Mouse (Mus musculus) midbrain, embryonic 12.5 days (tissue): ENCODE measurements at regions not wholly inside any gene's neighbourhood (a gene's known extent, or its start where the extent isn't known, plus 50 kb on each side); places are given as distances from the start of the nearest gene placed in this dataset.

Experiments used
- ATAC-seq: fragments of 200-750 bp; cut with Nextera tagmentation; 2 replicates; pipeline ENCODE4 v1.8.0; 2017; ENCODE audit warnings: low read depth, moderate TSS enrichment, moderate library complexity; ENCODE audit not compliant: low FRiP score
- H3K27ac ChIP-seq: fragments of 300-500 bp; sonication (generic); replicated peaks from 2 replicates; pipeline ENCODE4 v1.5.1; 2016; ENCODE audit warnings: mild to moderate bottlenecking
- H3K27me3 ChIP-seq: fragments of 300-500 bp; sonication (generic); 2 replicates; pipeline ENCODE4 v1.6.1; 2016; ENCODE audit warnings: mild to moderate bottlenecking
- H3K36me3 ChIP-seq: fragments of 300-500 bp; sonication (generic); 2 replicates; pipeline ENCODE4 v1.6.1; 2016
- H3K4me1 ChIP-seq: fragments of 300-500 bp; sonication (generic); 2 replicates; pipeline ENCODE4 v1.6.1; 2016
- H3K4me2 ChIP-seq: fragments of 300-500 bp; sonication (generic); replicated peaks from 2 replicates; pipeline ENCODE4 v1.6.1; 2016; ENCODE audit warnings: mild to moderate bottlenecking, moderate library complexity
- H3K4me3 ChIP-seq: fragments of 300-500 bp; sonication (generic); 2 replicates; pipeline ENCODE4 v1.5.1; 2016; ENCODE audit warnings: mild to moderate bottlenecking
- H3K9ac ChIP-seq: fragments of 300-500 bp; sonication (generic); replicated peaks from 2 replicates; pipeline ENCODE4 v1.6.1; 2016; ENCODE audit warnings: mild to moderate bottlenecking, moderate library complexity
- H3K9me3 ChIP-seq: fragments of 300-500 bp; sonication (generic); 2 replicates; pipeline ENCODE4 v1.6.1; 2016; ENCODE audit warnings: mild to moderate bottlenecking
- WGBS: fragments of 180-500 bp; shearing (Covaris S2); methylation state at CpG from one replicate; pipeline ENCODE4 v1.1.7; 2016; 5-methylcytosine and 5-hydroxymethylcytosine counted together

DNA sequence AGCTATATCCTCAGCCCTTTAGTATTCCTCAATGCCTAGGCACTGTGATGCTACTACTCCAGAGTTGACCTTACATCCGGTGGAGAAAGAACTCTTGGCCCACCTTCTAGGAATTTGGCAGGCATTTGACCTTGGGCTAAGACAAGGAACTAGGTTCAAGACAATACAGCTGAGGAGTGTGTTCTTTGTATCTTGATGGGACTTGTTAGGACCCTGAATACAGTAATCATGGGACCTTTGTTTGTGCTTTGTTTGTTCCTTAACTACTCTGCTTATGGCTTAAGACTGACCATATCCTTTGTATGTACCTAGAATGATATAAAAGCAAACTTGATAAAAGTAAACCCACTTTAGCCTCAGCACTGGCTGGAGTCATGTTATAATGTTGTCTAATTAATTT lies 186.7 kb downstream of the Abcc12 start:
- WGBS: 83% methylated on average over 1 of the region's 1 CpGs
- H3K4me2 ChIP-seq: no peak overlapping the region
- ATAC-seq: no peak
- H3K9me3 ChIP-seq: peaks cover 4% of the 10 kb centered on the region; the same call in 1 of the 2 replicates
- peaks cover 23% of the 10 kb centered on the region for H3K4me1 ChIP-seq
- H3K9ac ChIP-seq: no peak overlapping the region
- no peak overlapping the region for H3K4me3 ChIP-seq
- H3K27ac ChIP-seq: no peak overlapping the region
- H3K36me3 ChIP-seq: no peaks in the 10 kb centered on the region
- peaks cover 6% of the 10 kb centered on the region; the same call in 1 of the 2 replicates for H3K27me3 ChIP-seq

DNA sequence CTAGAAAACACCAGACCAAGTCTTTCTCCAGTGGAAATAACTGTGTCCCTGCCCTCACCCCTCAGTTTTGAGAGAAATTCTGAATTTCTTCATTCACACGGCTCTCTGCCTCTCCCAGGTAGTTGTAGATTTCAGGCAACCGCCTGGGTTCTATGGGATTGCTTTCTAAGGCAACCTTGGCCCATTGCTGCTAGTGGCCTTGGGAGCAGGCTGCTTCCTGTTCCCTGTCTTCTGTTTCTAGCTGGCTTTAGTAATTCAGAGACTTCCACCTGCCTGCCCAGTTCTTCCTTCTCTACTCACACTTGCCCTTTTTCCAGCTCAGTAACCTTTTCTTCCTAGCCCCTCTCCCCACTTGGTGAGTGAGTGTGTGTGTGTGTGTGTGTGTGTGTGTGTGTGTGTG lies 187.1 kb downstream of the Abcc12 start:
- H3K4me1 ChIP-seq: peaks cover 26% of the 10 kb centered on the region
- H3K27ac ChIP-seq: no peak overlapping the region
- no peaks in the 10 kb centered on the region for H3K36me3 ChIP-seq
- peaks cover 6% of the 10 kb centered on the region; the same call in 1 of the 2 replicates for H3K27me3 ChIP-seq
- no peak overlapping the region for H3K4me3 ChIP-seq
- ATAC-seq: no peak
- H3K4me2 ChIP-seq: no peak overlapping the region
- H3K9me3 ChIP-seq: peaks cover 4% of the 10 kb centered on the region; the same call in 1 of the 2 replicates
- 94% methylated on average over 2 of the region's 2 CpGs for WGBS
- no peak overlapping the region for H3K9ac ChIP-seq

DNA sequence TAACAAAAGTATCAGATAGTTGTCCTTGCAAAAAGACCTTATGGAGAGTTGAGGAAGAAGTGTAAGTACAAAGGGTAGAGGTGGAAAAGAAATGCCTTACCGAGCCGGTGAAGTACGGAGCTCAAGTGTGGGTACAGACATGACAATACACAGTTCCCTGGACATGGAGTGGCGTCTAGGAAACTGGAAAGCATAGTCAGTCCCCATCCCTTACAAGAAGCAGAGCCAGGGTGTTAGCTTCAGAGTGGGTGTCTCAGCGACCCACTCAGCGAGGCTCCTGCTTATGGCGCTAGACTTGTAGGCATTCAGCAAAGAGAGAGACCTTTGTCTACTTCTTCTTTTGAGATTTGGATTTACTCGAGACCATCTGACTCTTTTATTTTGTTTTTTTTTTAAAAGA lies 189.8 kb downstream of the Abcc12 start:
- peak overlapping the region; percentile 78 for H3K27ac ChIP-seq

DNA sequence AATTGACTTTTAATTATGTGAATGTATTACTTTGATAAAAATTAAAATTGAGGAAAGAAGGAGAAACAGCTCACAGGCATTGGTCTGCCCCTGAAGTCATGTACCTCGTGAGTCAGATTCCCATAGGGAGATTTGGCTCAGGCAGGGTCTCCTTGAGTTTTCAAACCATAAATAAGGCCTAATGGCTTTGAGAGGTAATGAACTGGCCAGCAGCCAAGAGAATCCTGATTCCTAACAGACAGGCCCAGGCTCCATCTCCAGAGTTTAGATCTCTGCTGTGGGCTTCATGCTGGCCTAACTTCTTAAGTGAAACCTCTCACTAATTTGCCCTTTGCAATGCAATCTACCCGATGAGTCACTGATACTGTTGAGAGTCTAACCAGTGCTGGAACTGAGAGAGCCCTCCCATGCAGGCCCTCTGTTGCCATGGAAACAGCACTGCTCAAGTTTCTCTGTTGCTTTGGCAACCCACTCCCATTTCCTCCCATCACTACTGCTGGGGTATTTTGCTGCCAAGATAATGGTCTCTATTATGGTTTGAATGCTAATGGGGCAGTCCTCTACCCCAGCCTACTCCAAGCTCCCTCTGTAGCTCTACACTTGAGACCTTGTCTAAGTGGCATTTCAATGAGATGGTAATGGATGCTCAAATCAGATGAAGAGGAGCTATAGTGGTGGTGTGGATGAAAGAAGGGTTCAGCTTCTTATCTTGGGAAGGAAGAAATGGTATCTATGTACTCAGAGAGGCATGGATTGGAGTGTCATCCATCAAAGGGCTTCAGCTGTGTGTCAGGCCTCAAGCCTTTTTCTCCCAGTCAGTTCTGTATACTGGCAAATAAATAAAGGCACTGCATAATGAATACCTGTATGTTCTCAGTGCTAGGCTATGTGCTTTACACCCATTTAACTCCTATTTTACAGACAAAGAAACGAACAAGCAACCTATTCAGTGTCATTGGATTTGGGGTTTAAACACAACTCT lies 190.5 kb downstream of the Abcc12 start:
- ATAC-seq: peak; percentile 94
- Histone ChIP-seq H3K4me2 (no peak overlapping the region), H3K27me3 (peaks cover 13% of the 10 kb centered on the region; the same call in 1 of the 2 replicates)

More for the DNA sequence above, 189.8 kb downstream of the Abcc12 start:
- no peaks in the 10 kb centered on the region for H3K9me3 ChIP-seq
- 78% methylated on average over 8 of the region's 8 CpGs for WGBS
- H3K4me3 ChIP-seq: no peak overlapping the region
- no peaks in the 10 kb centered on the region for H3K36me3 ChIP-seq
- no peak overlapping the region for H3K4me2 ChIP-seq
- ATAC-seq: no peak
- peaks cover 34% of the 10 kb centered on the region for H3K4me1 ChIP-seq
- H3K27me3 ChIP-seq: peaks cover 13% of the 10 kb centered on the region; the same call in 1 of the 2 replicates
- H3K9ac ChIP-seq: no peak overlapping the region

DNA sequence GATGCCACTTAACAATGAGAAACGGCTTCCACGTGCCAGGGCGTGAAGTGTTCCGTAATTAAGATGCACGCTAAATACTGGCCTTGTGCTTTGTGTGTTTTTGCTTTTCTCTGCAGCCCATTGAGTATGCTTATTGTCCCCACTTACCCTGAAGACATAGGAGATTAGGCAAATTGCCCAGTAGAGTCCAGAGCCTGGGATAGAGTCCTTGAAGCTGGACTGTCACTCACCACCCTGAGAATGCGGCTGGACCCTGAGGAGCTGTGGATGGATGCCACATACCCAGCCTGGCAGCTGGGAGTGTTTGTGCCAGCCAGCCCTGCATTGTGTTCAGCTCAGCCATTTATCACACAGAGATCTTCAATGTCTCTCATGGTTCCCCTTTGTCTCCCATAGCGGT lies 195.2 kb downstream of the Abcc12 start:
- peak; percentile 64 for ATAC-seq
- Histone ChIP-seq H3K27me3 (peaks cover 33% of the 10 kb centered on the region), H3K36me3 (no peaks in the 10 kb centered on the region), H3K4me3 (no peak overlapping the region), H3K4me1 (peaks cover 33% of the 10 kb centered on the region), H3K27ac (no peak overlapping the region; the same call in 1 of the 2 replicates), H3K9me3 (no peaks in the 10 kb centered on the region), H3K9ac (no peak overlapping the region), H3K4me2 (no peak overlapping the region)
- 45% methylated on average over 7 of the region's 7 CpGs for WGBS

More for the DNA sequence above, 190.5 kb downstream of the Abcc12 start:
- H3K4me3 ChIP-seq: no peak overlapping the region
- H3K4me1 ChIP-seq: peaks cover 39% of the 10 kb centered on the region
- no peaks in the 10 kb centered on the region for H3K9me3 ChIP-seq
- peak overlapping the region; percentile 78 for H3K27ac ChIP-seq
- H3K36me3 ChIP-seq: no peaks in the 10 kb centered on the region
- H3K9ac ChIP-seq: no peak overlapping the region
- 27% methylated on average over 3 of the region's 3 CpGs for WGBS

DNA sequence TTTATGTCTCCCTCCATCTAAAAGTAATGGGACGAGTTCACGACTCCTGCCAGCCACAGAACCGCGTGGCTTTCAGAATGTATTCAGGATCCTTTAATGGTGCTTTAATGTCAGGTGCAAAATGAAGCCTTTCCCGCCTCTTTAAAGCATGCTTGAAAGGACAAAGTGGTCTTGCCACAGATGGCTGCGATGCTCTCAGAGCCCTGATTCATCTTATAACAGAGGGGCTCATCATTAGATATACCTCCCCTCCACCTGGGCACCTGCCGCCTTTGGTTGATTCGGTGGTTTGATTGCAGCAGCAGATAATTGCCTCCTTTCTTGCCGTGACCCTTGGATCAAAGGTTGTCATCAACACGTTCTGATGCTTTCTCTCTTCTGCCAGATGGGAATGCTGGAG lies 198.5 kb downstream of the Abcc12 start:
- Histone ChIP-seq H3K4me2 (no peak overlapping the region), H3K27me3 (peaks cover 33% of the 10 kb centered on the region), H3K4me3 (no peak overlapping the region), H3K36me3 (no peaks in the 10 kb centered on the region), H3K4me1 (peaks cover 9% of the 10 kb centered on the region), H3K27ac (no peak overlapping the region), H3K9me3 (no peaks in the 10 kb centered on the region), H3K9ac (no peak overlapping the region)
- no peak for ATAC-seq
- 80% methylated on average over 10 of the region's 10 CpGs for WGBS

DNA sequence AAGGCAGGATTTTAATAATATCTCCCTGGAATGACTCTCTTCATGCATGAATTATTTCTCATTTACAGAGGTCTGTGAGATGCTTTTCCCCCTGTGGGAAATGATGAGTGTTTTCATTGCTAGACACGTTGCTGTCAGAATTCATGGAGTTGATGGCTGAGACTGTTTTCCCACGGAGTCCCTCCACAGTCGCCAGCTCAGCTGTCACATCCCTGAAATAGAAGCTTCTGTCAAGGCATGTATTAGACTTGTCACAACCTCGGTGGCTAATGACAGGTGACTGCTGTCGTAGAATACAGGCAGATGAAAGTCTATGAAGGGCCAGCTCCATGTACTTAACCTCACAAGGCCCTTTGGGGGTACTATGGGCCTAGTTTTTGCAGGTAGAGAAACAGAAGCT lies 212.4 kb downstream of the Abcc12 start:
- WGBS: 67% methylated on average over 5 of the region's 5 CpGs
- Histone ChIP-seq H3K4me1 (no peaks in the 10 kb centered on the region), H3K27ac (no peak overlapping the region), H3K4me3 (no peak overlapping the region), H3K9me3 (no peaks in the 10 kb centered on the region), H3K4me2 (no peak overlapping the region), H3K36me3 (no peaks in the 10 kb centered on the region), H3K9ac (no peak overlapping the region), H3K27me3 (no peaks in the 10 kb centered on the region)
- no peak for ATAC-seq

DNA sequence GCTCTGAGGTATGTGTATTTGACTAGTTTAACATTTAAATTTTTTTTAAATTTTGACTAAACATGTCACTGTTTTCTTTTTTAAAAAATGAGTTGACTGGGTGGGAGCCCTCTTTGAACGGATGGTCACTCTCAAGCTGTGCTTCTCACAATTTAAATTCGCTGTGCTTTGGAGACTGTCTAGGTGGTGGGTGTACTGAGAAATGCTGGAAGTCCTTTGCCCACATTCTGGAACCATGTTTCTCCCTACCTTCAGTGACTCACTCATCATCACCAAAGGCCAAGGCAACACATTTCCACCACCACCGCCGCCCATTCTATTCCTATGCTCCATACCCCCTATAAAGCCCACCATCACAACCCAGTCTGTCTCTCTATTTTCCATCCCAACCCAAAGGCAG lies 213.8 kb downstream of the Abcc12 start:
- Histone ChIP-seq H3K4me1 (no peaks in the 10 kb centered on the region), H3K36me3 (no peaks in the 10 kb centered on the region), H3K27ac (no peak overlapping the region), H3K9ac (no peak overlapping the region), H3K9me3 (no peaks in the 10 kb centered on the region), H3K4me2 (no peak overlapping the region), H3K27me3 (no peaks in the 10 kb centered on the region), H3K4me3 (no peak overlapping the region)
- 89% methylated on average over 4 of the region's 4 CpGs for WGBS
- no peak for ATAC-seq

DNA sequence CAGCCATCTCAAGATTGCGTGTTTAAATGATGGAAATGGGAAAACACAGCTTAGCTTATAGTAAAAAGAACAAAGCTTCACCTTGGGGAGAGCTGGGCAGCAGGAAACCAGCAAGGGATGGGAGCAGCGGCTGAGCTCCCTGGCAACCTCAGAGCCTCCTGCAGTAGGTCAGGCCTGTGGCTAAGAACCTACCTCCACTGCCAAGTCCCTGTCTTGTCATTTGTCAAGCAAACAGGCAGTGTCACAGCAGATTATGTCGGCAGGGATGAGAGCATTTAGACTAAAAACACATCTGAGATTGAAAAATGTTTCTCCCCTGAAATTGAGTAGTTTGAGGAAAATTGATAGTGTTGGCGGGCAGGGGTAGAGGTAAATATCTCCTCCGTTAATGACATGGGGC lies 214.8 kb downstream of the Abcc12 start:
- Histone ChIP-seq H3K27me3 (no peaks in the 10 kb centered on the region), H3K4me2 (no peak overlapping the region), H3K36me3 (no peaks in the 10 kb centered on the region), H3K27ac (no peak overlapping the region), H3K4me3 (no peak overlapping the region), H3K9ac (no peak overlapping the region), H3K9me3 (no peaks in the 10 kb centered on the region), H3K4me1 (no peaks in the 10 kb centered on the region)
- 81% methylated on average over 5 of the region's 5 CpGs for WGBS
- ATAC-seq: no peak

DNA sequence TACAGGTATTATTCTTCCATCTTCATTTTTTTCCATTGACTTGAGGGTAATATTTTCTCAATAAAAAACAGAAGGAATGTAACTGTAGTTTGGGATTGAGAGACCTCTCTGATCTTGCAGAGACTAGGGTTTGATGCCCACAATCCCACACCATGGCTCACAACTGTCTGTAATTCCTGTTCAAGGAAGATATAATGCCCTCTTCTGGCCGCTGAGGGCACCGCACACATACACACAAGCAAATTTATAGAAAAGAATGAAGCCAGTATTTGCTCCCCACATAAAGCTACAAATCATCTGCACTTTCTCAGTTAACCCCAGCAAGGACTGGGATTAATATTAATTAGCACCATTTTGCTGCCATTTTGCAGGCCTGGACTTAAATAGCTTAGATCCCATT lies 215.6 kb downstream of the Abcc12 start:
- no peak for ATAC-seq
- 49% methylated on average over 2 of the region's 2 CpGs for WGBS
- H3K36me3 ChIP-seq: no peaks in the 10 kb centered on the region
- no peak overlapping the region for H3K4me2 ChIP-seq
- no peak overlapping the region for H3K27ac ChIP-seq
- H3K4me1 ChIP-seq: no peaks in the 10 kb centered on the region
- no peak overlapping the region for H3K9ac ChIP-seq
- H3K27me3 ChIP-seq: no peaks in the 10 kb centered on the region
- H3K9me3 ChIP-seq: no peaks in the 10 kb centered on the region
- H3K4me3 ChIP-seq: no peak overlapping the region

DNA sequence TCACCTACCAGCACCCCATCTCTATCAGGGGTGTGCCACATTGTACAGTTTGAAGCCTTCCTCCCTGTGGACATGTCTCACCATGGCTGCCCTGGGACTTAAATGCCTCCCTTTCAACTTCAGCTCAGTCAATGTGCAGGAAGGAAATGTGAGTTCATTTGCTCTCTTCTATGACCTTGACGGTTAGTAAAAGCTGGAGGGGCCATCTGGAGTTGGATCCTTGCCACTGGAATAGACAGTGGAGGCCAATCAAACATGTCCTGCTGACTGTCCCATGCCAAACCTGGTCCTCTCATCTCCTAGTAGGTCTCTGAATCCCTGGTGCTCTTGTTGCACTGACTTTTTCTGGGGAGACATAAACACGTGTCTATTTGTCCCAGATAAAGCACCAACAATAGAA lies 220.2 kb downstream of the Abcc12 start:
- no peak for ATAC-seq
- Histone ChIP-seq H3K27me3 (no peaks in the 10 kb centered on the region), H3K4me2 (no peak overlapping the region), H3K27ac (no peak overlapping the region), H3K36me3 (no peaks in the 10 kb centered on the region), H3K9me3 (no peaks in the 10 kb centered on the region), H3K4me3 (no peak overlapping the region), H3K4me1 (no peaks in the 10 kb centered on the region), H3K9ac (no peak overlapping the region)
- 79% methylated on average over 2 of the region's 2 CpGs for WGBS

DNA sequence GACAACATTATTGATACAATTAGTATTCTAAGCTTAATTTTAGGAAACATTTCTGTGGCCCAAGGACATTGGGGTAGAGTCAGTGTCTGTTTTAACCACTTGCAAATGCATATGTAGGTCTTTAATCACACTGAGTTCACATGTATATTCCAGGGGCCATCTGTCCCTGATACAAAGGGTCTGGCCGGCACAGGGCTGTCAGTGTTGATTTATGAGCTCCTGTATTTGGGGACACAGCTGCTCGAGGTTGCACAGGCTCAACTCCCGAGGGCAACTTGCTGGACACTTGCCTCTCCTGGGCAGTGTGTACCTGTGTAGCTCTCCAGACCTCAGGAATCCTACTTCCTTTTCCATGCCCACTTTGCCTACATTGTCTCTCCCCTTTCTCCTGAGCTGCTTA lies 221.0 kb downstream of the Abcc12 start:
- Histone ChIP-seq H3K9me3 (no peaks in the 10 kb centered on the region), H3K27me3 (no peaks in the 10 kb centered on the region), H3K4me3 (no peak overlapping the region), H3K4me2 (no peak overlapping the region), H3K36me3 (no peaks in the 10 kb centered on the region), H3K27ac (no peak overlapping the region), H3K4me1 (no peaks in the 10 kb centered on the region), H3K9ac (no peak overlapping the region)
- 72% methylated on average over 3 of the region's 3 CpGs for WGBS
- ATAC-seq: no peak
